Mouse (Mus musculus): Measurements from ENCODE around the gene Atp8a2.

The Atp8a2 gene

GRCm38 (mm10) chr14:59805683-59806082 lies 391.3 kb downstream of the Atp8a2 start:
- no peak for DNase-seq (ENCODE audit: extremely low read depth, insufficient read length, low spot score)

GRCm38 (mm10) chr14:59801961-59802599 lies 394.9 kb downstream of the Atp8a2 start:
- no peak for DNase-seq (ENCODE audit: extremely low read depth, insufficient read length, low spot score)

- DNase-seq (ENCODE audit: extremely low read depth, insufficient read length, low spot score): no peak
Measured at GRCm38 (mm10) chr14:59799511-59799910, 397.5 kb downstream of the Atp8a2 start.

- no peak for DNase-seq (ENCODE audit: extremely low read depth, insufficient read length, low spot score)
Measured at GRCm38 (mm10) chr14:59793841-59794240, 403.1 kb downstream of the Atp8a2 start.

GRCm38 (mm10) chr14:59783348-59784341 lies 413.3 kb downstream of the Atp8a2 start:
- no peak for DNase-seq (ENCODE audit: extremely low read depth, insufficient read length, low spot score)

- DNase-seq (ENCODE audit: extremely low read depth, insufficient read length, low spot score): no peak
Measured at GRCm38 (mm10) chr14:59780391-59780790, 416.6 kb downstream of the Atp8a2 start.

GRCm38 (mm10) chr14:59762227-59762626 lies 434.8 kb downstream of the Atp8a2 start:
- DNase-seq (ENCODE audit: extremely low read depth, insufficient read length, low spot score): no peak

- no peak for DNase-seq (ENCODE audit: extremely low read depth, insufficient read length, low spot score)
Measured at GRCm38 (mm10) chr14:59759900-59760493, 437.0 kb downstream of the Atp8a2 start.

- no peak for DNase-seq (ENCODE audit: extremely low read depth, insufficient read length, low spot score)
Measured at GRCm38 (mm10) chr14:59759196-59759839, 437.7 kb downstream of the Atp8a2 start.

GRCm38 (mm10) chr14:59752401-59752800 lies 444.6 kb downstream of the Atp8a2 start:
- DNase-seq (ENCODE audit: extremely low read depth, insufficient read length, low spot score): no peak

GRCm38 (mm10) chr14:59750005-59750404 lies 447.0 kb downstream of the Atp8a2 start:
- DNase-seq (ENCODE audit: extremely low read depth, insufficient read length, low spot score): no peak

GRCm38 (mm10) chr14:59745676-59746075 lies 451.3 kb downstream of the Atp8a2 start:
- DNase-seq (ENCODE audit: extremely low read depth, insufficient read length, low spot score): no peak

GRCm38 (mm10) chr14:59741752-59742151 lies 455.2 kb downstream of the Atp8a2 start:
- no peak for DNase-seq (ENCODE audit: extremely low read depth, insufficient read length, low spot score)

- DNase-seq (ENCODE audit: extremely low read depth, insufficient read length, low spot score): no peak
Measured at GRCm38 (mm10) chr14:59739446-59739845, 457.5 kb downstream of the Atp8a2 start.

- no peak for DNase-seq (ENCODE audit: extremely low read depth, insufficient read length, low spot score)
Measured at GRCm38 (mm10) chr14:59737734-59738294, 459.2 kb downstream of the Atp8a2 start.

GRCm38 (mm10) chr14:59736861-59737700 lies 459.9 kb downstream of the Atp8a2 start:
- no peak for DNase-seq (ENCODE audit: extremely low read depth, insufficient read length, low spot score)

GRCm38 (mm10) chr14:59730043-59730390 lies 467.0 kb downstream of the Atp8a2 start:
- DNase-seq (ENCODE audit: extremely low read depth, insufficient read length, low spot score): no peak

- no peak for DNase-seq (ENCODE audit: extremely low read depth, insufficient read length, low spot score)
Measured at GRCm38 (mm10) chr14:59729298-59730042, 467.5 kb downstream of the Atp8a2 start.

- DNase-seq (ENCODE audit: extremely low read depth, insufficient read length, low spot score): no peak
Measured at GRCm38 (mm10) chr14:59727016-59727415, 470.0 kb downstream of the Atp8a2 start.
